Mouse (Mus musculus): ENCODE data around the gene Olfr1375. TPM values are rescaled to one million over a fixed set of nuclear protein-coding genes. Genes with fewer than 3 reads are reported as not detected.

Olfr1375 gene
- polyA plus RNA-seq (2017; shearing (Covaris generic)), result not detected

DNA sequence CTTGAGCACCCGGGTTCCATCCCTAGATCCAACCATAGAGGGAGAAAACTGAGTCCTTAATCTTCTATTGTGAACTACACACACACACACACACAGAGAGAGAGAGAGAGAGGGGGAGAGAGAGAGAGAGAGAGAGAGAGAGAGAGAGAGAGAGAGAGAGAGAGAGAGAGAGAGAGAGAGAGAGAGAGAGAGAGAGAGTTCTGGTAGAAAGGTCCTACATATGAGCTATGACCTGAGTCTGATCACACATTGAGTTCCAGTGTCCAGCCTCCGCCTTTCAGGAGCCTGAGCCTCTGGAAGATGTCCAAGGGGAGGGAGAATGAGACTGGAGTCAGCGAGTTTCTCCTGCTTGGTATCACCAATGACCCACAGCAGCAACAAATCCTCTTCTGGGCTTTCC is at the start of gene Olfr1375:
Gene Olfr1375, plus strand, starts transcription at position 301 of the 400 bp plus-strand sequence.

DNA sequence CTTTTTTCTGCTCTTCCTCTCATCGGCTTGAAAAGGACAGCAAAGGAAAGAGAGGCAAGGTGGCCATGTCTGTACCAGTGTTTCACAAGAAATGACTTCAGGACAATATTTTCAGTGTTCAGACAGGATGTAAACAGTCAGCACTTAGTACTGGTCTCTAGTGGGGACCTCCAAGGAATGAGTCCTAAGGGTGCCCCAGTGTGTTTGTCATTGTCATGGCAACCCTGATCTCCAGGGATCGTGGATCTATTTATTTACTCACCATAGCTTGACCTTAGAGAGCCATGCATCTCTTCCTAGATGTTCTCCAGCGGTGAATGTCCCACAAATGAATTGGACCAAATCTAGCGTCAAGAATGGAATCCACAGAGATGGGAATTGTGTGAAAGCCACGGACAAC is 44.6 kb upstream of the Olfr1375 start, which contains the start of gene Olfr51:
Gene Olfr51, plus strand, starts transcription at position 301 of the 400 bp plus-strand sequence.

DNA sequence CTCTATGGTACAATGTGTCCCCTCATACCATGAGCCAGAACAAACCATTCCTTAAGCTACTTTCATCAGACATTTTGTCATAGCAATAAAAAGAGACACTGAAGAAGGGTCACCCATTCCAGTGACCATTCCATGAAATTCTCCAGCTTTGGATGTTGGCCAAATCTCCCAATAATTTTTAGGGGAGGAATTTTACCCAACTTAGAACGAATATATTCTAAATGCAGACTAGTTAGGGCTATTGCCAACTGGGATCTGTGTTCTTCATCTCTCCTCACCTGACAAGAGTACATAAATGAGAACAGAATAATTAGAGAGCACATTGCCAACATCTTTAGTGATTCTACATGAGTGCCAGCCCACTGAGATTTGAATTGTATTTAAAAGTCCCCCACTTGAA is 34.0 kb upstream of the Olfr1375 start, which contains the start of gene Olfr54:
Gene Olfr54, plus strand, starts transcription at position 301 of the 400 bp plus-strand sequence.

GRCm38 (mm10) chr11:51059151-51059571 is 11.3 kb downstream of the Olfr1375 start, which contains the start of gene Zfp354a:
Gene Zfp354a (plus strand): TSS chr11:51059257.

Other genes starting within 250 kb of the Olfr1375 start
- gene Zfp354c, start 220.4 kb upstream of the Olfr1375 start, polyA plus RNA-seq (2017; shearing (Covaris generic)), result 4.0 TPM
- gene Zfp879, start 206.6 kb upstream of the Olfr1375 start, polyA plus RNA-seq (2017; shearing (Covaris generic)), result 0.13 TPM
- gene Grm6, start 197.4 kb upstream of the Olfr1375 start, polyA plus RNA-seq (2017; shearing (Covaris generic)), result 0.13 TPM
- not detected for gene Zfp454, start 160.5 kb upstream of the Olfr1375 start, polyA plus RNA-seq (2017; shearing (Covaris generic))
- 1.6 TPM for gene Zfp2, start 131.9 kb upstream of the Olfr1375 start, polyA plus RNA-seq (2017; shearing (Covaris generic))
- not detected for gene Zfp354b, start 116.5 kb upstream of the Olfr1375 start, polyA plus RNA-seq (2017; shearing (Covaris generic))
- gene 4933414I15Rik, start 104.3 kb upstream of the Olfr1375 start, polyA plus RNA-seq (2017; shearing (Covaris generic)), result not detected
- not detected for gene Prop1, start 94.3 kb upstream of the Olfr1375 start, polyA plus RNA-seq (2017; shearing (Covaris generic))
- not detected for gene Olfr1378, start 81.6 kb upstream of the Olfr1375 start, polyA plus RNA-seq (2017; shearing (Covaris generic))
- not detected for gene Olfr1377, start 66.1 kb upstream of the Olfr1375 start, polyA plus RNA-seq (2017; shearing (Covaris generic))
- not detected for gene Olfr51, start 44.5 kb upstream of the Olfr1375 start, polyA plus RNA-seq (2017; shearing (Covaris generic))
- gene Olfr54, start 33.9 kb upstream of the Olfr1375 start, polyA plus RNA-seq (2017; shearing (Covaris generic)), result not detected
- not detected for gene Zfp354a, start 11.1 kb downstream of the Olfr1375 start, polyA plus RNA-seq (2017; shearing (Covaris generic))
- not detected for gene Gm12569, start 172.4 kb downstream of the Olfr1375 start, polyA plus RNA-seq (2017; shearing (Covaris generic))
- 252 TPM for gene Clk4, start 213.6 kb downstream of the Olfr1375 start, polyA plus RNA-seq (2017; shearing (Covaris generic))
- not detected for gene BC049762, start 214.9 kb downstream of the Olfr1375 start, polyA plus RNA-seq (2017; shearing (Covaris generic))
- gene Col23a1, start 241.8 kb downstream of the Olfr1375 start, polyA plus RNA-seq (2017; shearing (Covaris generic)), result 1.1 TPM